Mouse (Mus musculus) bone marrow, adult 2 months (tissue): ENCODE measurements at regions not wholly inside any gene's neighbourhood (a gene's known extent, or its start where the extent isn't known, plus 50 kb on each side); places are given as distances from the start of the nearest gene placed in this dataset.

Experiments
- H3K27ac ChIP-seq: fragments of 200-500 bp; 2 replicates; pipeline ENCODE4 v1.5.1; 2012; ENCODE audit warnings: low read depth, mild to moderate bottlenecking, control low read depth, inconsistent platforms, low read length; ENCODE audit not compliant: control insufficient read depth, poor library complexity, insufficient read depth
- H3K4me1 ChIP-seq: fragments of 200-500 bp; 2 replicates; pipeline ENCODE4 v1.6.1; 2011; ENCODE audit warnings: low read length; ENCODE audit not compliant: control insufficient read depth, insufficient read depth
- H3K4me3 ChIP-seq: fragments of 200-500 bp; replicated peaks from 2 replicates; pipeline ENCODE3; 2011; ENCODE audit warnings: mild to moderate bottlenecking, low read depth, low read length, control low read depth; ENCODE audit not compliant: control insufficient read depth
- CTCF ChIP-seq: fragments of 200-500 bp; IDR thresholded peaks from 2 replicates; pipeline ENCODE4 v1.5.1; 2011; ENCODE audit warnings: low read length, control low read depth; ENCODE audit not compliant: control insufficient read depth, insufficient read depth
- POLR2A ChIP-seq: fragments of 200-500 bp; IDR thresholded peaks from 2 replicates; pipeline ENCODE4 v1.6.1; 2011; ENCODE audit warnings: low read depth, mild to moderate bottlenecking, control low read depth, low read length, borderline replicate concordance; ENCODE audit not compliant: control insufficient read depth
- WGBS: fragments of 180-500 bp; shearing (Covaris S2); methylation state at CpG from one replicate; pipeline ENCODE4 v1.1.7; 2018; 5-methylcytosine and 5-hydroxymethylcytosine counted together

- WGBS: 84% methylated on average over 6 of the region's 6 CpGs
- no peak for TF ChIP-seq CTCF
- TF ChIP-seq POLR2A: no peak
- Histone ChIP-seq H3K27ac (no peak overlapping the region), H3K4me1 (no peaks in the 10 kb centered on the region; the same call in 1 of the 2 replicates), H3K4me3 (no peak overlapping the region)
Measured at GRCm38 (mm10) chr16:92958146-92958545, 132.2 kb upstream of the Runx1 start.

GRCm38 (mm10) chr16:92955508-92955907 is 129.6 kb upstream of the Runx1 start:
- H3K27ac ChIP-seq: no peak overlapping the region
- 43% methylated on average over 5 of the region's 5 CpGs for WGBS
- H3K4me3 ChIP-seq: no peak overlapping the region
- no peak for TF ChIP-seq POLR2A
- TF ChIP-seq CTCF: no peak
- H3K4me1 ChIP-seq: no peaks in the 10 kb centered on the region

GRCm38 (mm10) chr16:92955087-92955486 is 129.1 kb upstream of the Runx1 start:
- H3K4me3 ChIP-seq: no peak overlapping the region
- TF ChIP-seq POLR2A: no peak
- TF ChIP-seq CTCF: no peak
- H3K4me1 ChIP-seq: no peaks in the 10 kb centered on the region
- over 99% methylated on average over 4 of the region's 4 CpGs for WGBS
- no peak overlapping the region for H3K27ac ChIP-seq

- WGBS: 65% methylated on average over 11 of the region's 11 CpGs
- H3K4me3 ChIP-seq: no peak overlapping the region
- TF ChIP-seq CTCF: no peak
- no peak for TF ChIP-seq POLR2A
- no peak overlapping the region for H3K27ac ChIP-seq
- H3K4me1 ChIP-seq: no peaks in the 10 kb centered on the region
Measured at GRCm38 (mm10) chr16:92953936-92954654, 128.1 kb upstream of the Runx1 start.

- no peak overlapping the region for H3K27ac ChIP-seq
- 74% methylated on average over 7 of the region's 7 CpGs for WGBS
- no peak overlapping the region for H3K4me3 ChIP-seq
- TF ChIP-seq POLR2A: no peak
- TF ChIP-seq CTCF: no peak
- no peaks in the 10 kb centered on the region for H3K4me1 ChIP-seq
Measured at GRCm38 (mm10) chr16:92952336-92953097, 126.6 kb upstream of the Runx1 start.

GRCm38 (mm10) chr16:92951516-92951915 is 125.6 kb upstream of the Runx1 start:
- WGBS: 83% methylated on average over 6 of the region's 6 CpGs
- Histone ChIP-seq H3K27ac (no peak overlapping the region), H3K4me1 (no peaks in the 10 kb centered on the region; the same call in 1 of the 2 replicates), H3K4me3 (no peak overlapping the region)
- TF ChIP-seq POLR2A (no peak), CTCF (no peak)

GRCm38 (mm10) chr16:92948494-92948893 is 122.5 kb upstream of the Runx1 start:
- 94% methylated on average over 13 of the region's 13 CpGs for WGBS
- H3K27ac ChIP-seq: no peak overlapping the region
- no peak overlapping the region for H3K4me3 ChIP-seq
- TF ChIP-seq CTCF (no peak), POLR2A (no peak)
- H3K4me1 ChIP-seq: no peaks in the 10 kb centered on the region; the same call in 1 of the 2 replicates

- TF ChIP-seq CTCF (no peak), POLR2A (no peak)
- no peak overlapping the region for H3K4me3 ChIP-seq
- H3K4me1 ChIP-seq: no peaks in the 10 kb centered on the region; the same call in 1 of the 2 replicates
- no peak overlapping the region for H3K27ac ChIP-seq
- 35% methylated on average over 4 of the region's 4 CpGs for WGBS
Measured at GRCm38 (mm10) chr16:92946554-92946953, 120.6 kb upstream of the Runx1 start.
